Mouse (Mus musculus) gonadal fat pad, adult 2 months (tissue): ENCODE data around the gene Spint2. TPM values are rescaled to one million over a fixed set of nuclear protein-coding genes. Genes with fewer than 3 reads are reported as not detected.

Experiments used
- DNase-seq: peaks from one replicate; pipeline ENCODE4 v3.0.0-alpha.2; 2012; ENCODE audit warnings: low read depth
- polyA plus RNA-seq: library from polyadenylated mRNA; depleted of rRNA; stranded (reverse); fragments of >200 nt; gene quantifications from 2 replicates; pipeline ENCODE4 v1.2.3, GENCODE M21; 2012

Gene Spint2
- polyA plus RNA-seq, 1 experiment: 453 TPM

GRCm38 (mm10) chr7:29303738-29304462 lies 22.2 kb upstream of the Spint2 start, which contains the start of gene Dpf1:
Dpf1 (plus strand) TSS chr7:29303951.
- DNase-seq: no peak

- DNase-seq: no peak
These were observed 20.9 kb upstream of the Spint2 start for GRCm38 (mm10) chr7:29302641-29303040.

- DNase-seq: no peak
These were observed 19.4 kb upstream of the Spint2 start for GRCm38 (mm10) chr7:29301127-29301566.

- DNase-seq: no peak
These were observed 15.3 kb upstream of the Spint2 start for GRCm38 (mm10) chr7:29296998-29297397.

- DNase-seq: no peak
These were observed 14.3 kb upstream of the Spint2 start for GRCm38 (mm10) chr7:29295861-29296647.

GRCm38 (mm10) chr7:29294111-29294761 lies 12.5 kb upstream of the Spint2 start:
- no peak for DNase-seq

- no peak for DNase-seq
These were observed 11.7 kb upstream of the Spint2 start for GRCm38 (mm10) chr7:29293131-29294065.

- no peak for DNase-seq
These were observed 10.9 kb upstream of the Spint2 start for GRCm38 (mm10) chr7:29292458-29293098.

- no peak for DNase-seq
These were observed 10.1 kb upstream of the Spint2 start for GRCm38 (mm10) chr7:29291616-29292457.

- no peak for DNase-seq
These were observed 9.2 kb upstream of the Spint2 start for GRCm38 (mm10) chr7:29290691-29291485.

- no peak for DNase-seq
These were observed 8.1 kb upstream of the Spint2 start for GRCm38 (mm10) chr7:29289856-29290255.

GRCm38 (mm10) chr7:29288942-29289638 lies 7.4 kb upstream of the Spint2 start, which contains the start of gene Ppp1r14a:
Ppp1r14a (plus strand) TSS chr7:29289308.
- no peak for DNase-seq

GRCm38 (mm10) chr7:29288079-29288478 lies 6.4 kb upstream of the Spint2 start:
- no peak for DNase-seq

- DNase-seq: no peak
These were observed 5.8 kb upstream of the Spint2 start for GRCm38 (mm10) chr7:29287481-29287880.

- no peak for DNase-seq
These were observed 2.8 kb upstream of the Spint2 start for GRCm38 (mm10) chr7:29284523-29284922.

- no peak for DNase-seq
These were observed 2.2 kb upstream of the Spint2 start for GRCm38 (mm10) chr7:29283876-29284275.

- no peak for DNase-seq
These were observed 402 bp upstream of the Spint2 start for GRCm38 (mm10) chr7:29282074-29282554.

GRCm38 (mm10) chr7:29280801-29281200 lies 911 bp downstream of the Spint2 start:
- no peak for DNase-seq
